Mouse (Mus musculus) limb, embryonic 11.5 days (tissue): ENCODE results near the gene Olfr610. TPM values are rescaled to one million over a fixed set of nuclear protein-coding genes. Genes with fewer than 3 reads are reported as not detected.

Source experiments
- polyA plus RNA-seq: library from polyadenylated mRNA; unstranded; fragments of >200 nt; fragmentation: Nextera tagmentation; extraction: Ambion mirVana; gene quantifications from 2 replicates; pipeline ENCODE4 v1.2.1, GENCODE M21; 2014

Gene Olfr610
- polyA plus RNA-seq, 1 experiment from 2014 or later: not detected

Other genes starting within 250 kb of the Olfr610 start
- not detected in 2 replicates for gene Olfr596, start 206.5 kb downstream of the Olfr610 start, polyA plus RNA-seq
- not detected in 2 replicates for gene Olfr597, start 195.8 kb downstream of the Olfr610 start, polyA plus RNA-seq
- gene Olfr598, start 188.6 kb downstream of the Olfr610 start, polyA plus RNA-seq: not detected in 2 replicates
- gene Olfr599, start 176.2 kb downstream of the Olfr610 start, polyA plus RNA-seq: not detected in 2 replicates
- not detected in 2 replicates for gene Olfr600, start 162.5 kb downstream of the Olfr610 start, polyA plus RNA-seq
- gene Olfr601, start 149.5 kb downstream of the Olfr610 start, polyA plus RNA-seq: not detected in 2 replicates
- gene Olfr603, start 125.9 kb downstream of the Olfr610 start, polyA plus RNA-seq: not detected in 2 replicates
- not detected in 2 replicates for gene Usp17lc, start 97.0 kb downstream of the Olfr610 start, polyA plus RNA-seq
- not detected in 2 replicates for gene Olfr605, start 66.7 kb downstream of the Olfr610 start, polyA plus RNA-seq
- not detected in 2 replicates for gene Olfr606, start 63.1 kb downstream of the Olfr610 start, polyA plus RNA-seq
- gene Olfr607, start 48.0 kb downstream of the Olfr610 start, polyA plus RNA-seq: not detected in 2 replicates
- not detected in 2 replicates for gene Olfr608, start 42.2 kb downstream of the Olfr610 start, polyA plus RNA-seq
- gene Olfr609, start 14.1 kb downstream of the Olfr610 start, polyA plus RNA-seq: not detected in 2 replicates
- not detected in 2 replicates for gene Olfr611, start 8.7 kb upstream of the Olfr610 start, polyA plus RNA-seq
- not detected in 2 replicates for gene Olfr612, start 30.6 kb upstream of the Olfr610 start, polyA plus RNA-seq
- not detected in 2 replicates for gene Olfr613, start 36.0 kb upstream of the Olfr610 start, polyA plus RNA-seq
- not detected in 2 replicates for gene Olfr615, start 44.0 kb upstream of the Olfr610 start, polyA plus RNA-seq
- not detected in 2 replicates for gene Olfr616, start 57.0 kb upstream of the Olfr610 start, polyA plus RNA-seq
- gene Olfr617, start 60.9 kb upstream of the Olfr610 start, polyA plus RNA-seq: not detected in 2 replicates
- gene Olfr618, start 78.0 kb upstream of the Olfr610 start, polyA plus RNA-seq: not detected in 2 replicates
- not detected in 2 replicates for gene Olfr619, start 88.5 kb upstream of the Olfr610 start, polyA plus RNA-seq
- not detected in 2 replicates for gene Olfr620, start 100.4 kb upstream of the Olfr610 start, polyA plus RNA-seq
- not detected in 2 replicates for gene Olfr622, start 130.6 kb upstream of the Olfr610 start, polyA plus RNA-seq
- gene Olfr623, start 151.6 kb upstream of the Olfr610 start, polyA plus RNA-seq: not detected in 2 replicates
- 0.08 and 0.10 TPM in 2 replicates for gene Olfr624, start 159.1 kb upstream of the Olfr610 start, polyA plus RNA-seq
- not detected in 2 replicates for gene Olfr625-ps1, start 170.6 kb upstream of the Olfr610 start, polyA plus RNA-seq
- gene Olfr243, start 202.5 kb upstream of the Olfr610 start, polyA plus RNA-seq: not detected in 2 replicates
- gene Olfr628, start 218.3 kb upstream of the Olfr610 start, polyA plus RNA-seq: not detected in 2 replicates
- gene Olfr629, start 232.8 kb upstream of the Olfr610 start, polyA plus RNA-seq: not detected in 2 replicates
- gene Olfr630, start 245.2 kb upstream of the Olfr610 start, polyA plus RNA-seq: not detected in 2 replicates